Mouse (Mus musculus): Measurements from ENCODE around the gene Sult2b1. TPM values are rescaled to one million over a fixed set of nuclear protein-coding genes. Genes with fewer than 3 reads are reported as not detected.

The Sult2b1 gene
- total and polyA plus RNA-seq, 2 experiments = not detected

DNA sequence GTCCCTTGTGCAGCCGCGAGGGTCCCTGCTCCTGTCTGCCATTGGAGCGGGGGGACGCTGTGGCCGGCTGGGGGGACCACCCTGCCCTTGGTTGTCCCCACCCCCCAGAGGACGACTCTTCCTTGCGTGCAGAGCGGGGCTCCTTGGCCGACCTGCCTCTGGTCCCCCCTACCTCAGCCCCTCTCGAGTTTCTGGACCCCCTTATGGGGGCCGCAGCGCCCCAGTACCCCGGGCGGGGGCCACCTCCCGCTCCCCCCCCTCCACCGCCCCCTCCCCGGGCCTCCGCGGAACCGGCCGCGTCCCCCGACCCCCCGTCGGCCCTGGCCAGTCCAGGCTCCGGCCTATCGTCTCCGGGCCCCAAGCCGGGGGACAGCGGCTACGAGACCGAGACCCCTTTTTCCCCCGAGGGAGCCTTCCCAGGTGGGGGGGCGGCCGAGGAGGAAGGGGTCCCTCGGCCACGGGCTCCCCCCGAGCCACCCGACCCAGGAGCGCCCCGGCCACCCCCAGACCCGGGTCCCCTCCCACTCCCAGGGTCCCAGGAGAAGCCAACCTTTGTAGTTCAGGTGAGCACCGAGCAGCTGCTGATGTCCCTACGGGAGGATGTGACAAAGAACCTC is 9.6 kb upstream of the Sult2b1 start:
- no peaks in the 10 kb centered on the region for H3K36me3 ChIP-seq (ENCODE audit: control insufficient read depth, insufficient read depth, low read length)
- H3K27ac ChIP-seq (replicated peaks; ENCODE audit: insufficient read depth, low read depth, low read length) = no peak overlapping the region
- no peaks in the 10 kb centered on the region for H3K79me2 ChIP-seq (ENCODE audit: control insufficient read depth, insufficient read depth, low read length)
- H3K9ac ChIP-seq (ENCODE audit: low read depth, low read length) = no peak overlapping the region
- no peaks in the 10 kb centered on the region for H3K4me1 ChIP-seq (ENCODE audit: control insufficient read depth, insufficient read depth, low read length)
- no peak for TF ChIP-seq CTCF (IDR thresholded peaks at IDR 0.05; ENCODE audit: low read depth, low read length)
- TF ChIP-seq POLR2A (IDR thresholded peaks at IDR 0.05; ENCODE audit: extremely low read depth, insufficient read depth, low read length) = no peak
- DNase-seq (ENCODE audit: extremely low read depth, low read depth, low spot score) = no peak
- no peak overlapping the region for H3K4me3 ChIP-seq (ENCODE audit: insufficient read depth, low read depth, low read length)
- peaks cover 10% of the 10 kb centered on the region; the same call in 1 of the 2 replicates for H3K27me3 ChIP-seq (ENCODE audit: control insufficient read depth, insufficient read depth, low read length)
- WGBS = 88% methylated on average over 31 of the region's 44 CpGs

DNA sequence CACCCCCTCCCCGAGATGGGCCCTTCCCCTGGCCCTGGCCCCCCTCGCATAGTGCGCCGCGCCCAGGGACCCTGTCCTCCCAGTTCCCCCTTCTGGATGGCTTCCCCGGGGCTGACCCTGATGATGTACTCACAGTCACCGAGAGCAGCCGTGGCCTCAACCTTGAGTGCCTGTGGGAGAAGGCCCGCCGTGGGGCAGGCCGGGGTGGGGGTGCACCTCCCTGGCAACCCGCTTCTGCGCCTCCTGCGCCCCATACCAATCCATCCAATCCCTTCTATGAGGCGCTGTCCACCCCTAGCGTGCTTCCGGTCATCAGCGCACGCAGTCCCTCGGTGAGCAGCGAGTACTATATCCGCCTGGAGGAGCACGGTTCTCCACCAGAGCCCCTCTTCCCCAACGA is 8.8 kb upstream of the Sult2b1 start:
- H3K4me3 ChIP-seq (ENCODE audit: insufficient read depth, low read depth, low read length) = no peak overlapping the region
- H3K79me2 ChIP-seq (ENCODE audit: control insufficient read depth, insufficient read depth, low read length) = no peaks in the 10 kb centered on the region
- TF ChIP-seq CTCF (IDR thresholded peaks at IDR 0.05; ENCODE audit: low read depth, low read length) (no peak), POLR2A (IDR thresholded peaks at IDR 0.05; ENCODE audit: extremely low read depth, insufficient read depth, low read length) (no peak)
- no peaks in the 10 kb centered on the region for H3K36me3 ChIP-seq (ENCODE audit: control insufficient read depth, insufficient read depth, low read length)
- no peak overlapping the region for H3K27ac ChIP-seq (replicated peaks; ENCODE audit: insufficient read depth, low read depth, low read length)
- no peaks in the 10 kb centered on the region for H3K4me1 ChIP-seq (ENCODE audit: control insufficient read depth, insufficient read depth, low read length)
- DNase-seq (ENCODE audit: extremely low read depth, low read depth, low spot score) = no peak
- H3K9ac ChIP-seq (ENCODE audit: low read depth, low read length) = no peak overlapping the region
- 71% methylated on average over 24 of the region's 24 CpGs for WGBS
- peaks cover 7% of the 10 kb centered on the region; the same call in 1 of the 2 replicates for H3K27me3 ChIP-seq (ENCODE audit: control insufficient read depth, insufficient read depth, low read length)

DNA sequence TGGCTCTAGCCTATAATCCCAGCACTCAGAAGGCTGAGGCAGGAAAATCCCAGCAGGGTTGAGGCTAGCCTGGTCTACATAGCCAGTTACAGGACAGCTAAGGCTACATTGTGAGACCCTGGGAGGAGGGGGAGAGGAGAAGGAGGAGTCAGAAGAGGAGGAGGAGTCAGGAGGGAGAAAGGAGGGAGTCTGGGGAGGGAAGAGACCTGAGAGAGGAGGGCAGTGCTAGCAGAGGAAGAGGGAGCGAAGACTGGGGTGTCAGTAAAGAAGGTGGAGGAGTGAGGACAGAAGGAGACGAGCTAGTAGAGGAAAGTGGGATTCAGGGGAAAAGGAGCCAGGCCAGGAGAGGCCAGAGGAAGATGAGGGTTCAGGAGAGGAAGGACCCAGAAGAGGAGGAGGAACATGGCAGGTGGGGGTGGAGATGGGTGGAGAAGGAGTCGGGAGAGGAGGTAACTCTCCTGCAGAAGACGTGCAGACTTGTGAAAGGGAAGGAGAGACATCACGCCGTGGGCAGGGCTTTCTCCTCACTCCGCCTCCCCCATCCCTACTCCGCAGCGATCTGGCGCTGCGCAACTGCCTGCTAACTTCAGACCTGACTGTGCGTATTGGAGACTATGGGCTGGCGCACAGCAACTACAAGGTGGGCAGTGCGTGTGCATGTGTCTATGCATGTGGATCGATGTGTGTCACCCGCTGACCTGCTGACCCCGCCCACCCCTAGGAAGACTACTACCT is 7.5 kb upstream of the Sult2b1 start:
- H3K36me3 ChIP-seq (ENCODE audit: control insufficient read depth, insufficient read depth, low read length) = no peaks in the 10 kb centered on the region
- DNase-seq (ENCODE audit: extremely low read depth, low read depth, low spot score) = no peak
- no peaks in the 10 kb centered on the region for H3K4me1 ChIP-seq (ENCODE audit: control insufficient read depth, insufficient read depth, low read length)
- H3K27ac ChIP-seq (replicated peaks; ENCODE audit: insufficient read depth, low read depth, low read length) = no peak overlapping the region
- no peaks in the 10 kb centered on the region for H3K79me2 ChIP-seq (ENCODE audit: control insufficient read depth, insufficient read depth, low read length)
- H3K27me3 ChIP-seq (ENCODE audit: control insufficient read depth, insufficient read depth, low read length) = 0 out of 2 replicates have a peak, but pooled peaks cover 3% of the 10 kb centered on the region
- WGBS = 80% methylated on average over 17 of the region's 17 CpGs
- TF ChIP-seq CTCF (IDR thresholded peaks at IDR 0.05; ENCODE audit: low read depth, low read length) = no peak
- TF ChIP-seq POLR2A (IDR thresholded peaks at IDR 0.05; ENCODE audit: extremely low read depth, insufficient read depth, low read length) = no peak
- no peak overlapping the region for H3K4me3 ChIP-seq (ENCODE audit: insufficient read depth, low read depth, low read length)
- no peak overlapping the region for H3K9ac ChIP-seq (ENCODE audit: low read depth, low read length)

DNA sequence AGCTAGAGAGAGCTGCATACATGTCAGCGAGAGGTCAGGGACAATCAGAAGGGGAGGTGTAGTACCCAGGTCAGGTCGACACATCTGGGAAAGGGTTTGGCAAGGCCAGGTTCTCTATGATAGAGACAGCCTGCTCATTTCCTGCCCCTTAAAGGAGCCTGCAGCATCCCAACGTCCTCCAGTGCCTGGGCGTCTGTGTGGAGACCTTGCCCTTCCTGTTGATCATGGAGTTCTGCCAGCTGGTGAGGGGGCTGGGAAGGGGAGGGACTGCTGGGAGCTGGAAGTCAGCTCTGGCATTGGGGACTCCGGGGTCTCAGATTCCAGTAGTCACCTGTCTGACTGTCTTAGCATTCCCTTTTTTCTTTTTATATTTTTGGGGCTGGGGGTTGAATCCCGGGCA is 6.3 kb upstream of the Sult2b1 start:
- Histone ChIP-seq H3K9ac (ENCODE audit: low read depth, low read length) (no peak overlapping the region), H3K79me2 (ENCODE audit: control insufficient read depth, insufficient read depth, low read length) (no peaks in the 10 kb centered on the region), H3K4me3 (ENCODE audit: insufficient read depth, low read depth, low read length) (no peak overlapping the region), H3K36me3 (ENCODE audit: control insufficient read depth, insufficient read depth, low read length) (no peaks in the 10 kb centered on the region), H3K27ac (replicated peaks; ENCODE audit: insufficient read depth, low read depth, low read length) (no peak overlapping the region), H3K4me1 (ENCODE audit: control insufficient read depth, insufficient read depth, low read length) (no peaks in the 10 kb centered on the region), H3K27me3 (ENCODE audit: control insufficient read depth, insufficient read depth, low read length) (peaks cover 8% of the 10 kb centered on the region)
- no peak for TF ChIP-seq CTCF (IDR thresholded peaks at IDR 0.05; ENCODE audit: low read depth, low read length)
- no peak for TF ChIP-seq POLR2A (IDR thresholded peaks at IDR 0.05; ENCODE audit: extremely low read depth, insufficient read depth, low read length)
- DNase-seq (ENCODE audit: extremely low read depth, low read depth, low spot score) = no peak
- 51% methylated on average over 6 of the region's 6 CpGs for WGBS

DNA sequence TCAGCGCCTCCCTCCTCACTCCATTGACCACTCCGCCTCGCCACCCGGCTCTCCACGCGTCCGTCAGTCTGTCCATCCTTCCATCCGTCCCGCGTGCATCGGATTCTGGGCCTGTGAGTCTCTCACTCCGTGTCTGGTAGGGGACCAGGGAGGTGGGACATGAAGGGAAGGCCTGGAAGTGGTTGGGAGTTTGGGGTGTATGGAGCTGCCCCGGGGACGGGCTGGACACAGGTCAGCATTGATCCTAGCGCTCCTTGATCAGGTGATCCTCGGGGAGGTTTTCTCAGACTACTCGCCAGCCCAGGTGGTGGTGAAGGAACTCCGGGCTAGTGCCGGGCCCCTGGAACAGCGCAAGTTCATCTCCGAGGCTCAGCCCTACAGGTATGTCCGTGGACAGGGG is 3.2 kb upstream of the Sult2b1 start:
- no peak overlapping the region for H3K4me3 ChIP-seq (ENCODE audit: insufficient read depth, low read depth, low read length)
- WGBS = 83% methylated on average over 22 of the region's 22 CpGs
- TF ChIP-seq POLR2A (IDR thresholded peaks at IDR 0.05; ENCODE audit: extremely low read depth, insufficient read depth, low read length) = no peak
- no peak for TF ChIP-seq CTCF (IDR thresholded peaks at IDR 0.05; ENCODE audit: low read depth, low read length)
- no peaks in the 10 kb centered on the region for H3K36me3 ChIP-seq (ENCODE audit: control insufficient read depth, insufficient read depth, low read length)
- H3K4me1 ChIP-seq (ENCODE audit: control insufficient read depth, insufficient read depth, low read length) = peaks cover 4% of the 10 kb centered on the region
- H3K79me2 ChIP-seq (ENCODE audit: control insufficient read depth, insufficient read depth, low read length) = no peaks in the 10 kb centered on the region
- DNase-seq (ENCODE audit: extremely low read depth, low read depth, low spot score) = no peak
- no peak overlapping the region for H3K27ac ChIP-seq (replicated peaks; ENCODE audit: insufficient read depth, low read depth, low read length)
- H3K27me3 ChIP-seq (ENCODE audit: control insufficient read depth, insufficient read depth, low read length) = peaks cover 15% of the 10 kb centered on the region
- no peak overlapping the region for H3K9ac ChIP-seq (ENCODE audit: low read depth, low read length)

All from liver, adult 2 months (tissue).